Mouse (Mus musculus) kidney, adult 2 months (tissue): ENCODE results near the gene Cdcp2. TPM values are rescaled to one million over a fixed set of nuclear protein-coding genes. Genes with fewer than 3 reads are reported as not detected.

Source experiments
- DNase-seq: peaks from one replicate; pipeline ENCODE4 v3.0.0; 2021
- H3K27ac ChIP-seq: fragments of 200-500 bp; 2 replicates; pipeline ENCODE4 v1.5.1; 2012; ENCODE audit warnings: low read depth, low read length, control low read depth, inconsistent platforms; ENCODE audit not compliant: insufficient read depth
- H3K27me3 ChIP-seq: fragments of 200-500 bp; replicated peaks from 2 replicates; pipeline ENCODE4 v1.6.1; 2012; ENCODE audit warnings: mild to moderate bottlenecking, moderate library complexity, low read length, inconsistent platforms; ENCODE audit not compliant: control insufficient read depth, insufficient read depth
- H3K36me3 ChIP-seq: fragments of 200-500 bp; 2 replicates; pipeline ENCODE4 v1.6.1; 2012; ENCODE audit warnings: mild to moderate bottlenecking, moderate library complexity, low read length, inconsistent platforms; ENCODE audit not compliant: control insufficient read depth, insufficient read depth
- H3K4me1 ChIP-seq: fragments of 200-500 bp; 2 replicates; pipeline ENCODE4 v1.6.1; 2011; ENCODE audit warnings: low read length; ENCODE audit not compliant: control insufficient read depth, insufficient read depth
- H3K4me3 ChIP-seq: fragments of 200-500 bp; 2 replicates; pipeline ENCODE4 v1.5.1; 2011; ENCODE audit warnings: mild to moderate bottlenecking, low read depth, low read length, control low read depth; ENCODE audit not compliant: insufficient read depth
- CTCF ChIP-seq: fragments of 200-500 bp; conservative IDR thresholded peaks from 2 replicates; pipeline ENCODE4 v1.5.1; 2011; ENCODE audit warnings: low read depth, mild to moderate bottlenecking, control low read depth, low read length, moderate library complexity, mixed read lengths; ENCODE audit not compliant: insufficient read depth, insufficient read length
- POLR2A ChIP-seq: fragments of 200-500 bp; IDR thresholded peaks from one replicate; pipeline ENCODE4 v1.6.1; 2011; ENCODE audit warnings: low read depth, low read length, control low read depth
- WGBS: fragments of 180-500 bp; shearing (Covaris S2); methylation state at CpG from one replicate; pipeline ENCODE4 v1.1.7; 2018; 5-methylcytosine and 5-hydroxymethylcytosine counted together
- polyA plus RNA-seq: library from polyadenylated mRNA; depleted of rRNA; stranded (reverse); fragments of >200 nt; gene quantifications from 2 replicates; pipeline ENCODE4 v1.2.3, GENCODE M21; 2012; rRNA removed

Cdcp2 gene
- polyA plus RNA-seq, 1 experiment: not detected

GRCm38 (mm10) chr4:107152571-107152970 is 55.9 kb downstream of the Cdcp2 start:
- Histone ChIP-seq H3K36me3 (no peaks in the 10 kb centered on the region), H3K27me3 (no peaks in the 10 kb centered on the region), H3K27ac (no peak overlapping the region), H3K4me3 (no peak overlapping the region), H3K4me1 (peaks cover 8% of the 10 kb centered on the region)
- no peak for DNase-seq
- no peak for TF ChIP-seq POLR2A
- no peak for TF ChIP-seq CTCF
- WGBS: 86% methylated on average over 8 of the region's 8 CpGs

GRCm38 (mm10) chr4:107156983-107157401 is 60.3 kb downstream of the Cdcp2 start:
- WGBS: 45% methylated on average over 4 of the region's 4 CpGs
- DNase-seq: peak; percentile 77
- H3K27ac ChIP-seq: peak overlapping the region; percentile 69

GRCm38 (mm10) chr4:107159166-107159773 is 62.6 kb downstream of the Cdcp2 start:
- TF ChIP-seq CTCF (no peak), POLR2A (no peak)
- Histone ChIP-seq H3K27ac (no peak overlapping the region), H3K36me3 (no peaks in the 10 kb centered on the region), H3K4me1 (peaks cover 9% of the 10 kb centered on the region), H3K4me3 (no peak overlapping the region), H3K27me3 (no peaks in the 10 kb centered on the region)
- WGBS: 70% methylated on average over 11 of the region's 11 CpGs
- DNase-seq: no peak

More at GRCm38 (mm10) chr4:107156983-107157401, 60.3 kb downstream of the Cdcp2 start:
- Histone ChIP-seq H3K4me1 (peaks cover 9% of the 10 kb centered on the region), H3K36me3 (no peaks in the 10 kb centered on the region), H3K4me3 (no peak overlapping the region), H3K27me3 (no peaks in the 10 kb centered on the region)
- TF ChIP-seq POLR2A (no peak), CTCF (no peak)

- H3K27ac ChIP-seq: no peak overlapping the region
- DNase-seq: peak; percentile 20
- peaks cover 9% of the 10 kb centered on the region for H3K4me1 ChIP-seq
- H3K36me3 ChIP-seq: no peaks in the 10 kb centered on the region
- H3K27me3 ChIP-seq: no peaks in the 10 kb centered on the region
- WGBS: 72% methylated on average over 8 of the region's 8 CpGs
- TF ChIP-seq POLR2A: no peak
- no peak for TF ChIP-seq CTCF
- H3K4me3 ChIP-seq: no peak overlapping the region
These were observed 63.5 kb downstream of the Cdcp2 start for GRCm38 (mm10) chr4:107160181-107160580.

Other genes starting within 250 kb of the Cdcp2 start
- 44.6 and 48.6 TPM in 2 replicates for gene Ssbp3, start 186.2 kb upstream of the Cdcp2 start, polyA plus RNA-seq
- 111 and 118 TPM in 2 replicates for gene Mrpl37, start 30.0 kb upstream of the Cdcp2 start, polyA plus RNA-seq
- 19.0 and 21.7 TPM in 2 replicates for gene Cyb5rl, start 29.9 kb upstream of the Cdcp2 start, polyA plus RNA-seq
- gene Tmem59, start 81.5 kb downstream of the Cdcp2 start, polyA plus RNA-seq: 447 and 474 TPM in 2 replicates
- 8.9 and 10.0 TPM in 2 replicates for gene Tceanc2, start 82.2 kb downstream of the Cdcp2 start, polyA plus RNA-seq
- not detected in 2 replicates for gene Ldlrad1, start 112.3 kb downstream of the Cdcp2 start, polyA plus RNA-seq
- 10.5 and 11.7 TPM in 2 replicates for gene Lrrc42, start 156.6 kb downstream of the Cdcp2 start, polyA plus RNA-seq
- 4.2 and 7.1 TPM in 2 replicates for gene Hspb11, start 156.7 kb downstream of the Cdcp2 start, polyA plus RNA-seq
- 70.0 and 72.9 TPM in 2 replicates for gene Dio1, start 210.3 kb downstream of the Cdcp2 start, polyA plus RNA-seq
- gene Yipf1, start 217.5 kb downstream of the Cdcp2 start, polyA plus RNA-seq: 55.7 and 67.6 TPM in 2 replicates